Mouse (Mus musculus): ENCODE results near the gene Tmem115.

The Tmem115 gene

GRCm38 (mm10) chr9:107544196-107544700 lies 10.5 kb downstream of the Tmem115 start:
- in situ Hi-C loops (cut with MboI; ENCODE audit: unreplicated experiment in 2 of 2): loop anchor here (25.0 kb wide), 2 partner anchors 1382 to 1543 kb away; partner anchors contain the start of genes Ccdc51 (in 1 of the 2), Glyctk (in 1 of the 2), Plxnb1 (in 1 of the 2) and Tma7 (in 1 of the 2)

GRCm38 (mm10) chr9:107544729-107545128 lies 11.0 kb downstream of the Tmem115 start:
- in situ Hi-C loops (cut with MboI; ENCODE audit: unreplicated experiment in 2 of 2): loop anchor here (25.0 kb wide), 2 partner anchors 1382 to 1543 kb away; partner anchors contain the start of genes Ccdc51 (in 1 of the 2), Glyctk (in 1 of the 2), Plxnb1 (in 1 of the 2) and Tma7 (in 1 of the 2)

DNA sequence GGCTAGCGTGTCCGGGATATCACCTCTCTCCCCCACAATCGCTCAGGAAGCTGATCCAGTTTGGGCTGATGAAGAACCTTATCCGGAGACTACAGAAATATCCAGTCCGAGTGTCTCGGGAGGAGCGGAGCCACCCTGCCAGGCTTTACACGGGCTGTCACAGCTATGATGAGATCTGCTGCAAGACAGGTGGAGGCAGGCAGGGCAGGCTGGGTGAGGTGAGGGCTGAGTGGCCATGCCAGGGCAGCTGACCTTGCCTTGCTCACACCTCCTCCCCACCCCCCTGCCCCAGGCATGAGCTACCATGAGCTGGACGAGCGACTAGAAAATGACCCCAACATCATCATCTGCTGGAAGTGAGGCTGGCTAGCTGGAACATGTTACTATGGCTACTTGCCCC lies 11.5 kb downstream of the Tmem115 start:
- in situ Hi-C loops (cut with MboI; ENCODE audit: unreplicated experiment in 2 of 2): loop anchor here (25.0 kb wide), 2 partner anchors 1383 to 1542 kb away; partner anchors contain the start of genes Ccdc51 (in 1 of the 2), Glyctk (in 1 of the 2), Plxnb1 (in 1 of the 2) and Tma7 (in 1 of the 2)

DNA sequence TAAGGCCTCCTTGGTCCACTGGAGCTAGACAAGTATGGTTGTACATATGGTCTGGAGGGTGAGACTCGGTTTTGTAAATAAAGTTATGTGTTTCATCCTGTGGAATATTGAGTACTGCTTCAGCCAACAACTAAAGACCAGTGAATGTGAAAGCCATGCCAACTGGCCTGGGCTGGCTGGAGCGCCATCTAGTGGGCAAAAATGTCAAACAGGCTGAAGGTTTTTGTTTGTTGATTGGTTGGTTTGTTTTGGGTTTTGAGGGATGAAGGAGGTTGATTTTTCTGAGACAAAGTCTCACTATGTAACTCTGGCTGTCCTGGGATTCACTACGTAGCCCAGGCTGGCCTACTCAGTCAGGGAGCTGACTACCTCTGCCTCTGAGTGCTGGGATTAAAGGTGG lies 11.9 kb downstream of the Tmem115 start:
- in situ Hi-C loops (cut with MboI; ENCODE audit: unreplicated experiment in 2 of 2): loop anchor here (25.0 kb wide), 2 partner anchors 1383 to 1542 kb away; partner anchors contain the start of genes Ccdc51 (in 1 of the 2), Glyctk (in 1 of the 2), Plxnb1 (in 1 of the 2) and Tma7 (in 1 of the 2)

- in situ Hi-C loops (cut with MboI; ENCODE audit: unreplicated experiment in 2 of 2): loop anchor here (25.0 kb wide), 2 partner anchors 1385 to 1540 kb away; partner anchors contain the start of genes Ccdc51 (in 1 of the 2), Glyctk (in 1 of the 2), Plxnb1 (in 1 of the 2) and Tma7 (in 1 of the 2)
These were observed 13.3 kb downstream of the Tmem115 start, which contains the start of gene Zmynd10 for GRCm38 (mm10) chr9:107547026-107547425. TSS of gene Zmynd10 (plus strand) at chr9:107547298.

- in situ Hi-C loops (cut with MboI; ENCODE audit: unreplicated experiment in 2 of 2): loop anchor here (25.0 kb wide), 2 partner anchors 1386 to 1539 kb away; partner anchors contain the start of genes Ccdc51 (in 1 of the 2), Glyctk (in 1 of the 2), Plxnb1 (in 1 of the 2) and Tma7 (in 1 of the 2)
These were observed 14.2 kb downstream of the Tmem115 start for GRCm38 (mm10) chr9:107547957-107548356.

DNA sequence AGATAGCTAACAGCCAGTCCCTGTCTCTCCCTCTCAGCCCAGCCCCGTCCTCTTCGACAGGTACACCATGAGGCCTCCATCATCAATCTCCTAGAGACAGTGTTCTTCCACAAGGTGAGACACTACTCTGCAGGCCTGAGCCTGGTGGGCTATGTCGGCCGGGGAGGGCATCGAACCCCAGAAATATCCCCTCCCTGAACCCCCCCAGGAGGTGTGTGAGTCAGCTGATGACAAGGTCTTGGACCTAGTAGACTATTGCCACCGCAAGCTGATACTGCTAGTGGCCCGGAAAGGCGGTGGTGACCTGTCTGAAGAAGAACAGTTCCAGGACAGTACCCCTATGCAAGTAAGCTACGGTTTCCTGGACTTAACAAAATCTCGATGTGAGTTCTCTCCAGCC lies 15.1 kb downstream of the Tmem115 start:
- in situ Hi-C loops (cut with MboI; ENCODE audit: unreplicated experiment in 2 of 2): loop anchor here (25.0 kb wide), 2 partner anchors 1387 to 1538 kb away; partner anchors contain the start of genes Ccdc51 (in 1 of the 2), Glyctk (in 1 of the 2), Plxnb1 (in 1 of the 2) and Tma7 (in 1 of the 2)

DNA sequence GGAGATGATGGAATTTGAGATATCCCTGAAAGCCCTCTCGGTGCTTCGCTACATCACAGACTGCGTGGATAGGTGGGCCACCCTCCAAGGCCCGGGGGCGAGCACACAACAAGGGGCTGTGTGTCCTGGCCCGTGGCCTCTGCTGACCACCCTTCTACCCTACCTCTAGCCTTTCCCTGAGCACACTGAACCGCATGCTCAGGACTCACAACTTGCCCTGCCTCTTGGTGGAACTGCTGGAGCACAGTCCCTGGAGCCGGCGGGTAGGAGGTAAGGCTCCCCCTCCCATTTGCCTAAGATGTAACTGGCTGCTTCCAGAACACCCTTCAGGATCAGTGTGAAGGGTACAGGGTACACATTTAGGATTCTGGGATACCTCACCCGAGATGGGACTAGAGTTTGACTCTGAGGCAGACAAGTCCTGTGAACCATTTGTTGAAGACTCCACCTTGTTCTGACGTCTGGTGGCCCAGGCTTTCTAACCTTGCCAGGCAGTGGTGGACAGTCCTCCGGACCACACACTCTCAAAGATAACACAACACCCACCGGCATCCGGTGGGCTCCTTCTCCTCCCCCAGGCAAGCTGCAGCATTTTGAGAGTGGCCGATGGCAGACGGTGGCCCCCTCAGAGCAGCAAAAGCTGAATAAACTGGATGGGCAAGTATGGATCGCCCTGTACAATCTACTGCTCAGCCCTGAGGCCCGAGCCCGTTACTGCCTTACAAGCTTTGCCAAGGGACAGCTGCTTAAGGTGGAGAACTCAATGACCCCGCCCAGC lies 15.7 kb downstream of the Tmem115 start:
- in situ Hi-C loops (cut with MboI; ENCODE audit: unreplicated experiment in 2 of 2): loop anchor here (25.0 kb wide), 3 partner anchors 1362 to 1538 kb away; partner anchors contain the start of genes Ccdc51 (in 1 of the 2), Glyctk (in 1 of the 2), Plxnb1 (in 1 of the 2) and Ppm1m (in 1 of the 2)

- in situ Hi-C loops (cut with MboI; ENCODE audit: unreplicated experiment in 2 of 2): loop anchor here in 1 of 2 experiments (25.0 kb wide), 1 partner anchor 1363 kb away; the partner anchor contains the start of gene Ppm1m
These were observed 16.9 kb downstream of the Tmem115 start for GRCm38 (mm10) chr9:107550491-107551116.

DNA sequence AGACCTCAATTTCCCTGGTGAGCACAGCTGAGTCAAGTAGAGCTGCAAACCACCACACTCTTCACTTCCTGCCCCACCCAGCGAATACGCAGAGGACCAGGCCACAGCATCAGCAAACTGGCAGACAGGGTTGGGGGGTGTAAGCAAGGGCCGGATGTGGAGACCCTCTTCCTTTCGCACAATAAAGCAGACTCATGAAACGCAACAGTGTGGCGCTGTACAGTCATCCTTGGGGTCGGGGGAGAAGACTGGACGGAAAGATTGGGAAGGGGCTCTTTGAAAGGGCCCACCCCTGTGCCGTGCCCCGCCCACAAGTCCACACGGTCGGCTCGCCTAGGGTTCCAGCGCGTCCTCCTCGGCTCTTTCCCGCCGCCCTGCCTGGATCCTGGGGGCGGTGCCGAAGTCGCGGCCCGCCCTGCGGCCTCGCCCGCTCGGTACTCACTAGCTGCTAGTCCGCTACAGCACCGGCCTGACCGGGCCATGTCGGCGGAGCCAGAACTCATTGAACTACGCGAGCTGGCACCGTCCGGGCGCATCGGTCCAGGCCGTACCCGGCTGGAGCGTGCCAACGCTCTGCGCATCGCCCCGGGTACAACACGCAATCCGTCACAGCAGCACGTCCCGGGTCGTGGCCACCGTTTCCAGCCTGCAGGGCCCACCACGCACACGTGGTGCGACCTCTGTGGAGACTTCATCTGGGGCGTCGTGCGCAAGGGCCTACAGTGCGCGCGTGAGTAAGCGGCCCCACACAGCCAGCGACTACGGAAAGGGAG lies 17.6 kb downstream of the Tmem115 start, which contains the start of gene Rassf1:
Gene Rassf1 (plus strand): TSS at position 439 of the 773 bp plus-strand sequence.
- in situ Hi-C loops (cut with MboI; ENCODE audit: unreplicated experiment in 2 of 2): loop anchor here in 1 of 2 experiments (25.0 kb wide), 1 partner anchor 1364 kb away; the partner anchor contains the start of gene Ppm1m

DNA sequence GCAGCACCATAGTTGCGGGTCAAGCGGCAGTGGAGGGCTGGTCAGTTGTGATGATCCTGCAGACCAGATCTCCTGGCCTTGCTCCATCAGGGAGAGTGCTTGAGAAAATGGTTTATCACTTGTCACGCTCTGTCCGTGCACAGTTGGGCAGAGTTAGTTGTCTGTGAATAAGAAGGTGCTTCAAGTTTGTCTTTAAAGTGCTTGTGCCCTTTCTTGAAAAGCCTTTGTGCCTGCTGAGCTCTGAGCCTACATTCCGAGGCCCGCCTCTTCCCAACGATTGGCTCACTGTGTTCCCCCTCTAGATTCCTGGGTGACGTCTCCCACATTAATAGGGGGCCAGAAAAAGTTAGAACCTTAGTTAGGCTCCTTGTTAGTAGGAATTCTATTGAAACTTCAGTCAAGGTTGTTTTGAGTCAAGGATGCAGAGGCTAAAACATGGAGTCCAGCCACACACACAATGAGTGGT lies 18.2 kb downstream of the Tmem115 start:
- in situ Hi-C loops (cut with MboI; ENCODE audit: unreplicated experiment in 2 of 2): loop anchor here in 1 of 2 experiments (25.0 kb wide), 1 partner anchor 1365 kb away; the partner anchor contains the start of gene Ppm1m

DNA sequence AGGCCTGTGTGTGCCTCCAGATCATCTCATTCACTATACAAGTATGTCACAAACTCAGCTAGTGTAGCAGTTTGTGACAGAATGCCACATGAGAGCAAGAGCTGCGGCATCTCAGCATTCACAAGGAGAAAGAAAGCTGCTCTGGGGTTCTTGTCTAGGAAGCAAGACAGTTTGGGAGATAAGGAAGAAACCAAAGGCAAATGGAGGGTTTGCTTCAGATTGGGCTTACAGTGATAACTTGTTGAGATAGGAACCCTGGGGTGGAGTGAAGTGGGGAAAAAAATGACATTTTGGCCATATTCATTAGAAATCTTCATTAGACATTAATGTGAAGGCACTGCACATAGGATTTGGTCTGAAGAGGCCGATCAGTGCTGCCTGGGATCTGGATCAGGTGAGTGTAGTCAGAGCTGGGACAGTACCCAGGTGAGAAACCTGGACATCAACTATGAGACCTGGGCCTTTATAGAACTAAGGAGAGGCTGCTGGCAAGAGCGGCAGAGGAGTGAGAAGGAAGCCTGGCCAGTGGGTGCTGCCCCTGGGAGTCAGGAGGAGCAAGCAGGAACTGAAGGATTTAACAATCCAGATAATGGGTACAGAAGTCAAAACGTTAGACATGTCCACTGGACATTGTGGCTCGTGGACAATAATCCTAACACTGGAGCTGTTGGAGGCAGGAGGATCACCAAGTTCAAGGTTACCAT lies 19.1 kb downstream of the Tmem115 start:
- in situ Hi-C loops (cut with MboI; ENCODE audit: unreplicated experiment in 2 of 2): loop anchor here in 1 of 2 experiments (25.0 kb wide), 1 partner anchor 1366 kb away; the partner anchor contains the start of gene Ppm1m

DNA sequence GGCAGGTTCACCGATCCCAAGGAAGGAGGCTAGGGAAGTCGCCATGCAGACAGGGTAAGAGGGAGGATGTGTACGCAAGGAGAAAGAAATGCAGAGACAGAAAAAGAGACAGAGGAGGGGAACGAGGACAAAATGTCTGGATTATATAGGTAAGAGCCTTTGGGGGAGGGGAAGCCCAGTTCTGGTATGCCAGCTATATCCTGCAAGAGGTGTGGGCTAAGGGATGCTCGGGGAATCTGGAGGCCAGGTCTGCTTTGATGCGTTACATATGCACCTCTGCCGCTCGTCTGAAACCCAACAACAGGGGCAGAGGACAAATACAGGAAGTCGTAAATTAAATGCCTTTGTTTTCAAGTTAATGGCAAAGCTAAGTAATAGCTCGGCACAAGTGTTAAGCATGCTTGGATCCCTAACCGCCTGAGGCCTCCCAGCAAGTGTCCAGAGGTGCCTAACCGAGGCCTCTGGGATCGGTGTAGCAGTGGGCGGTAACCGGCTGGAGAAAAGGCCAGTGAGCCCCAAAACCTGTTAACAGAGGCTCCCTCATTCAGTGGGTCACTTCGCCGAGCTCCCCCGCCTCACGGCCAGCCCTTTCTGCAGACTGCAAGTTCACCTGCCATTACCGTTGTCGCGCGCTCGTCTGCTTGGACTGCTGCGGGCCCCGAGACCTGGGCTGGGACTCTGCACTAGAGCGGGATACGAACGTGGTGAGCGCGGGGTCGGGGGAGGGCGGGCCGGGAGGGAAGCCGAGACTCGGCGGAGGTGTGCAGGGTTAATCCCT lies 20.0 kb downstream of the Tmem115 start:
- in situ Hi-C loops (cut with MboI; ENCODE audit: unreplicated experiment in 2 of 2): loop anchor here in 1 of 2 experiments (25.0 kb wide), 1 partner anchor 1366 kb away; the partner anchor contains the start of gene Ppm1m

GRCm38 (mm10) chr9:107554319-107554825 lies 20.6 kb downstream of the Tmem115 start:
- in situ Hi-C loops (cut with MboI; ENCODE audit: unreplicated experiment in 2 of 2): loop anchor here in 1 of 2 experiments (25.0 kb wide), 1 partner anchor 1367 kb away; the partner anchor contains the start of gene Ppm1m

GRCm38 (mm10) chr9:107555031-107555457 lies 21.3 kb downstream of the Tmem115 start:
- in situ Hi-C loops (cut with MboI; ENCODE audit: unreplicated experiment in 2 of 2): loop anchor here in 1 of 2 experiments (25.0 kb wide), 1 partner anchor 1368 kb away; the partner anchor contains the start of gene Ppm1m

DNA sequence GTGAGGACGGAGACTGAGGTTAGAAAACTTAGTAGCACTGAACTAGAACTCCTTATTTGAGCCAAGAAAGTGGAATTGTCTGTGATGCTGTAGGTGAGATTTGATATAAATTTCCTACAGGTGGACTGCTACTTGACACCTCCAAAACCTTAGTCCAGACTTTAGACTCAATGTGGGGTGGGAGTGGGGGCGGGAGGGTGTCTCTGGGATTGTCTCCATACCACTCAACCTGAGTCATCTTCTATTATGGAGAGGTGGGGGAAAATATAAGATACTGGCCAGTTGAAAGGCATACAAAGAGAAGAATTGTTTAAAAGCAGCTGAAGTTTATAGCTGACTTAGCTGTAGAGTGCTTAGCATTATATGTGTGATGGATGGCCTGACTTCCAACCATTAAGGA lies 22.0 kb downstream of the Tmem115 start:
- in situ Hi-C loops (cut with MboI; ENCODE audit: unreplicated experiment in 2 of 2): loop anchor here in 1 of 2 experiments (25.0 kb wide), 1 partner anchor 1368 kb away; the partner anchor contains the start of gene Ppm1m

GRCm38 (mm10) chr9:107556346-107556745 lies 22.6 kb downstream of the Tmem115 start:
- in situ Hi-C loops (cut with MboI; ENCODE audit: unreplicated experiment in 2 of 2): loop anchor here in 1 of 2 experiments (25.0 kb wide), 1 partner anchor 1369 kb away; the partner anchor contains the start of gene Ppm1m
